Mouse (Mus musculus) ovary, adult 18-20 months (tissue): Measurements from ENCODE around the gene Crip2.

Experiments
- DNase-seq: peaks from one replicate; pipeline ENCODE4 v3.0.0; 2022; ENCODE audit warnings: low spot score, mixed read lengths

The Crip2 gene

GRCm38 (mm10) chr12:113131601-113132000 is 8.4 kb upstream of the Crip2 start:
- no peak for DNase-seq

GRCm38 (mm10) chr12:113132567-113132966 is 7.5 kb upstream of the Crip2 start:
- peak; percentile 41 for DNase-seq

GRCm38 (mm10) chr12:113133260-113133659 is 6.8 kb upstream of the Crip2 start:
- no peak for DNase-seq

GRCm38 (mm10) chr12:113133861-113134403 is 6.1 kb upstream of the Crip2 start:
- no peak for DNase-seq

- DNase-seq, result no peak
These were observed 5.5 kb upstream of the Crip2 start for GRCm38 (mm10) chr12:113134502-113134901.

GRCm38 (mm10) chr12:113135401-113135800 is 4.6 kb upstream of the Crip2 start:
- no peak for DNase-seq

- no peak for DNase-seq
These were observed 3.5 kb upstream of the Crip2 start for GRCm38 (mm10) chr12:113136492-113137020.

GRCm38 (mm10) chr12:113137260-113138213 is 2.5 kb upstream of the Crip2 start:
- DNase-seq, result no peak

GRCm38 (mm10) chr12:113138291-113138690 is 1.7 kb upstream of the Crip2 start:
- no peak for DNase-seq

- no peak for DNase-seq
These were observed 853 bp upstream of the Crip2 start for GRCm38 (mm10) chr12:113138901-113139864.

GRCm38 (mm10) chr12:113140616-113141411 is 778 bp downstream of the Crip2 start:
- DNase-seq, result no peak

GRCm38 (mm10) chr12:113141531-113141973 is 1.5 kb downstream of the Crip2 start:
- no peak for DNase-seq

GRCm38 (mm10) chr12:113142021-113142975 is 2.3 kb downstream of the Crip2 start:
- peak; percentile 78 for DNase-seq

- DNase-seq, result no peak
These were observed 3.1 kb downstream of the Crip2 start for GRCm38 (mm10) chr12:113143164-113143563.

GRCm38 (mm10) chr12:113144001-113144756 is 4.1 kb downstream of the Crip2 start:
- no peak for DNase-seq

GRCm38 (mm10) chr12:113144886-113145285 is 4.8 kb downstream of the Crip2 start:
- no peak for DNase-seq

- no peak for DNase-seq
These were observed 5.6 kb downstream of the Crip2 start for GRCm38 (mm10) chr12:113145591-113145990.

GRCm38 (mm10) chr12:113146112-113147057 is 6.3 kb downstream of the Crip2 start, which contains the start of gene Crip1:
Gene Crip1, plus strand, starts transcription at chr12:113146316.
- DNase-seq, result peak; percentile 61
